Mouse (Mus musculus) adrenal gland, adult 2 months (tissue): Measurements from ENCODE around the gene Olfr523. TPM values are rescaled to one million over a fixed set of nuclear protein-coding genes. Genes with fewer than 3 reads are reported as not detected.

Experiments
- polyA plus RNA-seq: library from polyadenylated mRNA; depleted of rRNA; stranded (reverse); fragments of >200 nt; gene quantifications from 2 replicates; pipeline ENCODE4 v1.2.3, GENCODE M21; 2012; rRNA removed
- total RNA-seq, 2 experiments: library from RNA; stranded (reverse); gene quantifications; 2 replicates each; pipeline ENCODE4 v1.2.3; 2021

Olfr523 gene
- total and polyA plus RNA-seq, 3 experiments: not detected

Other genes with a start within 250 kb of the Olfr523 start
- not detected for gene Utf1, start 229.4 kb upstream of the Olfr523 start, total RNA-seq
- gene Utf1, start 229.4 kb upstream of the Olfr523 start, polyA plus RNA-seq: 0.10 and 0.22 TPM in 2 replicates
- gene 6430531B16Rik, start 194.5 kb upstream of the Olfr523 start, total RNA-seq: not detected
- 0.19 and 0.80 TPM in 2 replicates for gene 6430531B16Rik, start 194.5 kb upstream of the Olfr523 start, polyA plus RNA-seq
- gene Adam8, start 180.7 kb upstream of the Olfr523 start, total RNA-seq: 1 to 10 TPM; 1.9 to 3.3 TPM
- gene Adam8, start 180.7 kb upstream of the Olfr523 start, polyA plus RNA-seq: 3.4 and 3.5 TPM in 2 replicates
- gene Zfp511, start 136.8 kb upstream of the Olfr523 start, total RNA-seq: 10 to 100 TPM; 22.2 to 23.7 TPM
- 49.2 and 63.9 TPM in 2 replicates for gene Zfp511, start 136.8 kb upstream of the Olfr523 start, polyA plus RNA-seq
- 10 to 100 TPM; 26.6 to 26.8 TPM for gene Tubgcp2, start 136.5 kb upstream of the Olfr523 start, total RNA-seq
- 13.5 and 16.4 TPM in 2 replicates for gene Tubgcp2, start 136.5 kb upstream of the Olfr523 start, polyA plus RNA-seq
- not detected for gene Msx3, start 124.1 kb upstream of the Olfr523 start, total RNA-seq
- gene Msx3, start 124.1 kb upstream of the Olfr523 start, polyA plus RNA-seq: not detected in 2 replicates
- gene Caly, start 90.7 kb upstream of the Olfr523 start, total RNA-seq: 1 to 10 TPM; 5.7 to 5.9 TPM
- 13.9 and 21.2 TPM in 2 replicates for gene Caly, start 90.7 kb upstream of the Olfr523 start, polyA plus RNA-seq
- not detected for gene Prap1, start 79.8 kb upstream of the Olfr523 start, total RNA-seq
- not detected in 2 replicates for gene Prap1, start 79.8 kb upstream of the Olfr523 start, polyA plus RNA-seq
- 10 to 100 TPM; 61.9 to 72.5 TPM for gene Fuom, start 70.8 kb upstream of the Olfr523 start, total RNA-seq
- gene Fuom, start 70.8 kb upstream of the Olfr523 start, polyA plus RNA-seq: 89.3 and 100 TPM in 2 replicates
- 10 to 100 TPM; 19.4 to 22.6 TPM for gene Paox, start 57.4 kb upstream of the Olfr523 start, total RNA-seq
- 14.9 and 18.9 TPM in 2 replicates for gene Paox, start 57.4 kb upstream of the Olfr523 start, polyA plus RNA-seq
- 100 to 1,000 TPM; 395 to 540 TPM for gene Echs1, start 56.7 kb upstream of the Olfr523 start, total RNA-seq
- 136 and 147 TPM in 2 replicates for gene Echs1, start 56.7 kb upstream of the Olfr523 start, polyA plus RNA-seq
- 10 to 100 TPM; 27.4 to 38.2 TPM for gene Mtg1, start 35.7 kb upstream of the Olfr523 start, total RNA-seq
- 19.0 and 22.6 TPM in 2 replicates for gene Mtg1, start 35.7 kb upstream of the Olfr523 start, polyA plus RNA-seq
- 1 to 10 TPM in 1 of 2 experiments, under 1 TPM in 1; 0.55 to 1.2 TPM for gene Sprn, start 18.3 kb upstream of the Olfr523 start, total RNA-seq
- gene Sprn, start 18.3 kb upstream of the Olfr523 start, polyA plus RNA-seq: 0.99 and 2.4 TPM in 2 replicates
- gene Olfr522, start 8.5 kb upstream of the Olfr523 start, total RNA-seq: not detected
- gene Olfr522, start 8.5 kb upstream of the Olfr523 start, polyA plus RNA-seq: not detected in 2 replicates
- not detected for gene Olfr524, start 32.7 kb downstream of the Olfr523 start, total RNA-seq
- not detected in 2 replicates for gene Olfr524, start 32.7 kb downstream of the Olfr523 start, polyA plus RNA-seq
- not detected for gene Cd163l1, start 45.0 kb downstream of the Olfr523 start, total RNA-seq
- 0.08 TPM in 1 of 2 replicates, not detected in the other for gene Cd163l1, start 45.0 kb downstream of the Olfr523 start, polyA plus RNA-seq
- gene 5830411N06Rik, start 74.1 kb downstream of the Olfr523 start, total RNA-seq: not detected
- gene 5830411N06Rik, start 74.1 kb downstream of the Olfr523 start, polyA plus RNA-seq: not detected in 2 replicates
- gene Olfr525, start 147.6 kb downstream of the Olfr523 start, total RNA-seq: not detected
- not detected in 2 replicates for gene Olfr525, start 147.6 kb downstream of the Olfr523 start, polyA plus RNA-seq
- gene Olfr527, start 160.8 kb downstream of the Olfr523 start, total RNA-seq: not detected
- 0.11 TPM in 1 of 2 replicates, not detected in the other for gene Olfr527, start 160.8 kb downstream of the Olfr523 start, polyA plus RNA-seq
- gene Olfr60, start 188.5 kb downstream of the Olfr523 start, total RNA-seq: not detected
- not detected in 2 replicates for gene Olfr60, start 188.5 kb downstream of the Olfr523 start, polyA plus RNA-seq
- not detected for gene Olfr530, start 203.1 kb downstream of the Olfr523 start, total RNA-seq
- not detected in 2 replicates for gene Olfr530, start 203.1 kb downstream of the Olfr523 start, polyA plus RNA-seq
- gene Olfr531, start 229.7 kb downstream of the Olfr523 start, total RNA-seq: not detected
- gene Olfr531, start 229.7 kb downstream of the Olfr523 start, polyA plus RNA-seq: not detected in 2 replicates
- gene Olfr532, start 248.4 kb downstream of the Olfr523 start, total RNA-seq: not detected
- not detected in 2 replicates for gene Olfr532, start 248.4 kb downstream of the Olfr523 start, polyA plus RNA-seq